Mouse (Mus musculus) erythroblast, embryonic 14.5 days (primary cell): ENCODE results near the gene Dnajb4.

Experiments used
- GATA1 ChIP-seq: IDR thresholded peaks from 2 replicates; pipeline ENCODE4 v1.6.1; 2012; ENCODE audit warnings: low read length, inconsistent platforms, mixed read lengths
- TAL1 ChIP-seq: IDR thresholded peaks from 3 replicates; pipeline ENCODE4 v1.6.1; 2012; ENCODE audit warnings: low read length, inconsistent platforms, mixed read lengths

GRCm38 (mm10) chr3:152153152-152153551 is 57.0 kb downstream of the Dnajb4 start:
- TF ChIP-seq GATA1, result no peak
- no peak for TF ChIP-seq TAL1
